Mouse (Mus musculus): ENCODE data around the gene Dhx32.

The Dhx32 gene

GRCm38 (mm10) chr7:133782717-133783435, at the start of gene Dhx32:
Dhx32 (minus strand) TSS chr7:133782726.
- DNase-seq (ENCODE audit: low spot score in 2 of 2), result peak; percentile 34 to 65

GRCm38 (mm10) chr7:133829579-133829978, 47.1 kb upstream of the Dhx32 start:
- no peak for DNase-seq (ENCODE audit: low spot score in 2 of 2)

- DNase-seq (ENCODE audit: low spot score in 2 of 2), result no peak
Measured at GRCm38 (mm10) chr7:133828514-133828913, 46.0 kb upstream of the Dhx32 start.

- no peak for DNase-seq (ENCODE audit: low spot score in 2 of 2)
Measured at GRCm38 (mm10) chr7:133824579-133824978, 42.1 kb upstream of the Dhx32 start.

GRCm38 (mm10) chr7:133823751-133824150, 41.2 kb upstream of the Dhx32 start:
- no peak for DNase-seq (ENCODE audit: low spot score in 2 of 2)

- no peak for DNase-seq (ENCODE audit: low spot score in 2 of 2)
Measured at GRCm38 (mm10) chr7:133813331-133813730, 30.8 kb upstream of the Dhx32 start.

- no peak for DNase-seq (ENCODE audit: low spot score in 2 of 2)
Measured at GRCm38 (mm10) chr7:133812927-133813326, 30.4 kb upstream of the Dhx32 start.

- peak in 1 of 2 experiments; percentile 4 for DNase-seq (ENCODE audit: low spot score in 2 of 2)
Measured at GRCm38 (mm10) chr7:133805614-133806175, 23.2 kb upstream of the Dhx32 start.

GRCm38 (mm10) chr7:133801823-133802222, 19.3 kb upstream of the Dhx32 start:
- DNase-seq (ENCODE audit: low spot score in 2 of 2), result no peak

- no peak for DNase-seq (ENCODE audit: low spot score in 2 of 2)
Measured at GRCm38 (mm10) chr7:133799928-133800327, 17.4 kb upstream of the Dhx32 start.

- DNase-seq (ENCODE audit: low spot score in 2 of 2), result no peak
Measured at GRCm38 (mm10) chr7:133794720-133795119, 12.2 kb upstream of the Dhx32 start.

GRCm38 (mm10) chr7:133793248-133794131, 11.0 kb upstream of the Dhx32 start:
- DNase-seq (ENCODE audit: low spot score in 2 of 2), result no peak

GRCm38 (mm10) chr7:133792771-133793170, 10.2 kb upstream of the Dhx32 start:
- no peak for DNase-seq (ENCODE audit: low spot score in 2 of 2)

- no peak for DNase-seq (ENCODE audit: low spot score in 2 of 2)
Measured at GRCm38 (mm10) chr7:133790608-133791229, 8.2 kb upstream of the Dhx32 start.

- DNase-seq (ENCODE audit: low spot score in 2 of 2), result no peak
Measured at GRCm38 (mm10) chr7:133790171-133790570, 7.6 kb upstream of the Dhx32 start.

GRCm38 (mm10) chr7:133788147-133788546, 5.6 kb upstream of the Dhx32 start:
- no peak for DNase-seq (ENCODE audit: low spot score in 2 of 2)

GRCm38 (mm10) chr7:133787571-133787970, 5.0 kb upstream of the Dhx32 start:
- DNase-seq (ENCODE audit: low spot score in 2 of 2), result no peak

GRCm38 (mm10) chr7:133781991-133782390, 535 bp downstream of the Dhx32 start:
- no peak for DNase-seq (ENCODE audit: low spot score in 2 of 2)

- DNase-seq (ENCODE audit: low spot score in 2 of 2), result no peak
Measured at GRCm38 (mm10) chr7:133781583-133781982, 943 bp downstream of the Dhx32 start.

GRCm38 (mm10) chr7:133776626-133776996, 5.9 kb downstream of the Dhx32 start, which contains the start of gene Fank1:
Fank1 (plus strand) TSS chr7:133776861.
- DNase-seq (ENCODE audit: low spot score in 2 of 2), result peak; percentile 73 to 85

- peak; percentile 8 to 22 for DNase-seq (ENCODE audit: low spot score in 2 of 2)
Measured at GRCm38 (mm10) chr7:133775796-133776625, 6.5 kb downstream of the Dhx32 start.
